Mouse (Mus musculus) bone marrow, adult 2 months (tissue): ENCODE measurements around the gene Zcchc14.

ENCODE experiments used
- CTCF ChIP-seq: fragments of 200-500 bp; IDR thresholded peaks from 2 replicates; pipeline ENCODE4 v1.5.1; 2011; ENCODE audit warnings: low read length, control low read depth; ENCODE audit not compliant: control insufficient read depth, insufficient read depth
- POLR2A ChIP-seq: fragments of 200-500 bp; IDR thresholded peaks from 2 replicates; pipeline ENCODE4 v1.6.1; 2011; ENCODE audit warnings: low read depth, mild to moderate bottlenecking, control low read depth, low read length, borderline replicate concordance; ENCODE audit not compliant: control insufficient read depth

DNA sequence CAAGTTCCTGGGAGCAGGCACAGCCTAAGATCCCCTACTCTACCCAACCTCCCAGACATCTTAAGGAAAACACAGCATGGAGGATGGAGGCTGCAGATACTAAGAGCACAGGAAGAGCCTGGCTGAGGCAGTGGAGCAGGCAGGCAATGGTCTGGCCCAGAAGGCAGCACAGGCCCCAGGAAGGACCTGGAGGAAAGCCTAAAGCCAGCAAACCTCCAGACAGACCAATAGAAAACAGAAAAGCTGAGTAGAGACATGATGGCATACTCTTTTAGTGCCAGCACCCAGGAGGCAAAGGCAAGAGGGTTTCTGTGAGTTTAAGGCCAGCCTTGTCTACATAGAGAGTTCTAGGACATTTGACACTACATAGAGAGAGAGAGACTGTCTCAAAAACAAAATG lies 39.3 kb downstream of the Zcchc14 start:
- TF ChIP-seq CTCF (no peak), POLR2A (no peak)
